Mouse (Mus musculus): ENCODE measurements at regions not wholly inside any gene's neighbourhood (a gene's known extent, or its start where the extent isn't known, plus 50 kb on each side); places are given as distances from the start of the nearest gene placed in this dataset.

- peak in 1 of 2 experiments; percentile 38 for DNase-seq (ENCODE audit: low spot score in 2 of 2)
- intact Hi-C loops (cut with DNase I), result no loop called here
Measured at GRCm38 (mm10) chr11:7010858-7011257, 52.4 kb upstream of the Adcy1 start.

- intact Hi-C loops (cut with DNase I), result no loop called here
Measured at GRCm38 (mm10) chr11:6999329-6999728, 64.0 kb upstream of the Adcy1 start.

GRCm38 (mm10) chr11:6998810-6999209 lies 64.5 kb upstream of the Adcy1 start:
- intact Hi-C loops (cut with DNase I), result no loop called here
- DNase-seq (ENCODE audit: low spot score in 2 of 2), result no peak

More at GRCm38 (mm10) chr11:6999329-6999728, 64.0 kb upstream of the Adcy1 start:
- DNase-seq (ENCODE audit: low spot score in 2 of 2), result peak; percentile 13 to 38

- no peak for DNase-seq (ENCODE audit: low spot score in 2 of 2)
- intact Hi-C loops (cut with DNase I), result no loop called here
Measured at GRCm38 (mm10) chr11:6997508-6997907, 65.8 kb upstream of the Adcy1 start.

- intact Hi-C loops (cut with DNase I), result no loop called here
- DNase-seq (ENCODE audit: low spot score in 2 of 2), result no peak
Measured at GRCm38 (mm10) chr11:6993731-6994130, 69.6 kb upstream of the Adcy1 start.

GRCm38 (mm10) chr11:6991626-6992025 lies 71.7 kb upstream of the Adcy1 start:
- intact Hi-C loops (cut with DNase I), result no loop called here
- DNase-seq (ENCODE audit: low spot score in 2 of 2), result no peak

- intact Hi-C loops (cut with DNase I), result no loop called here
- no peak for DNase-seq (ENCODE audit: low spot score in 2 of 2)
Measured at GRCm38 (mm10) chr11:6990711-6991110, 72.6 kb upstream of the Adcy1 start.

- intact Hi-C loops (cut with DNase I), result no loop called here
- no peak for DNase-seq (ENCODE audit: low spot score in 2 of 2)
Measured at GRCm38 (mm10) chr11:6988884-6989824, 74.1 kb upstream of the Adcy1 start.

GRCm38 (mm10) chr11:6987995-6988394 lies 75.3 kb upstream of the Adcy1 start:
- DNase-seq (ENCODE audit: low spot score in 2 of 2), result no peak
- intact Hi-C loops (cut with DNase I), result no loop called here

GRCm38 (mm10) chr11:6987105-6987504 lies 76.2 kb upstream of the Adcy1 start:
- DNase-seq (ENCODE audit: low spot score in 2 of 2), result no peak
- intact Hi-C loops (cut with DNase I), result no loop called here

- intact Hi-C loops (cut with DNase I), result no loop called here
Measured at GRCm38 (mm10) chr11:6982076-6982475, 81.2 kb upstream of the Adcy1 start.

GRCm38 (mm10) chr11:6979656-6980055 lies 83.6 kb upstream of the Adcy1 start:
- DNase-seq (ENCODE audit: low spot score in 2 of 2), result no peak

More at GRCm38 (mm10) chr11:6982076-6982475, 81.2 kb upstream of the Adcy1 start:
- DNase-seq (ENCODE audit: low spot score in 2 of 2), result no peak

GRCm38 (mm10) chr11:6969196-6969595 lies 94.1 kb upstream of the Adcy1 start:
- intact Hi-C loops (cut with DNase I), result loop anchor here (5.0 to 10.0 kb wide), 2 partner anchors 82 to 96 kb away; partner anchors contain the start of gene Adcy1
- no peak for DNase-seq (ENCODE audit: low spot score in 2 of 2)

More at GRCm38 (mm10) chr11:6979656-6980055, 83.6 kb upstream of the Adcy1 start:
- intact Hi-C loops (cut with DNase I), result no loop called here

GRCm38 (mm10) chr11:6966968-6967367 lies 96.3 kb upstream of the Adcy1 start:
- intact Hi-C loops (cut with DNase I), result loop anchor here (5.0 to 10.0 kb wide), 2 partner anchors 80 to 98 kb away; partner anchors contain the start of gene Adcy1

GRCm38 (mm10) chr11:6964524-6964923 lies 98.8 kb upstream of the Adcy1 start:
- intact Hi-C loops (cut with DNase I), result loop anchor here (10.0 kb wide), 1 partner anchor 100 kb away; the partner anchor contains the start of gene Adcy1
- peak in 1 of 2 experiments; percentile 46 for DNase-seq (ENCODE audit: low spot score in 2 of 2)

More at GRCm38 (mm10) chr11:6966968-6967367, 96.3 kb upstream of the Adcy1 start:
- peak in 1 of 2 experiments; percentile 35 for DNase-seq (ENCODE audit: low spot score in 2 of 2)

GRCm38 (mm10) chr11:6963600-6963999 lies 99.7 kb upstream of the Adcy1 start:
- intact Hi-C loops (cut with DNase I), result loop anchor here (10.0 kb wide), 1 partner anchor 101 kb away; the partner anchor contains the start of gene Adcy1

GRCm38 (mm10) chr11:6962786-6963575 lies 100.3 kb upstream of the Adcy1 start:
- no peak for DNase-seq (ENCODE audit: low spot score in 2 of 2)
- intact Hi-C loops (cut with DNase I), result loop anchor here (10.0 kb wide), 1 partner anchor 102 kb away; the partner anchor contains the start of gene Adcy1

More at GRCm38 (mm10) chr11:6963600-6963999, 99.7 kb upstream of the Adcy1 start:
- DNase-seq (ENCODE audit: low spot score in 2 of 2), result no peak

- intact Hi-C loops (cut with DNase I), result loop anchor here (10.0 kb wide), 1 partner anchor 102 kb away; the partner anchor contains the start of gene Adcy1
- DNase-seq (ENCODE audit: low spot score in 2 of 2), result no peak
Measured at GRCm38 (mm10) chr11:6962322-6962721, 101.0 kb upstream of the Adcy1 start.

GRCm38 (mm10) chr11:6952787-6953186 lies 110.5 kb upstream of the Adcy1 start:
- intact Hi-C loops (cut with DNase I), result no loop called here
- no peak for DNase-seq (ENCODE audit: low spot score in 2 of 2)

GRCm38 (mm10) chr11:6951361-6951760 lies 111.9 kb upstream of the Adcy1 start:
- DNase-seq (ENCODE audit: low spot score in 2 of 2), result no peak
- intact Hi-C loops (cut with DNase I), result no loop called here
